Mouse (Mus musculus): ENCODE measurements around the gene Tmem248.

DNA sequence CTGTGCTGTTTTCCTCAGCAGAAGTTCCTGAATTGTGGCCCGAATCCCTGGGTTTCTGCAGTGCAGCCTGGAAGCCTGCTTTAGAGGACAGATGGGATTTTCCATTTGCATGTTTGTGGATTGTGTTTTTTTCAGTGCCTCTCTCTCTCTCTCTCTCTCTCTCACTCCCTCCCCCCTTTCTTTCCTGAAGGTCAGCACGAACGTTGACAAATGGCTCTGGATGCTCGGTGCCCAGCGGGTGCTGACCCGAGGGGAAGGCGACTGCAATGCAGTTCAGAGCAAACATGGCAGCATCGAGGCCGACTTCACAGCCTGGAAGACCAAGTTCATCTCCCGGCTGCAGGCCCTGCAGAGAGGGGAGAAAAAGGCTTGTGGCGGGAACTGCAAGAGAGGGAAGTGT lies 52.1 kb downstream of the Tmem248 start:
- TF ChIP-seq MAZ (IDR thresholded peaks at IDR 0.05; ENCODE audit: low read depth, low read length) (no peak), CTCF (conservative IDR thresholded peaks at IDR 0.05 in 1 of 2, IDR thresholded peaks at IDR 0.05 in 1 of 2; ENCODE audit: low read depth in 2 of 2, low read length in 2 of 2) (no peak)

All from CH12.LX (cell line).